Mouse (Mus musculus): Measurements from ENCODE around the gene Klhl11.

Gene Klhl11

GRCm38 (mm10) chr11:100414021-100414913 is 58.3 kb downstream of the Klhl11 start, which contains the start of gene P3h4:
P3h4 (minus strand) TSS chr11:100414836.
- DNase-seq (ENCODE audit: low spot score in 2 of 2): peak in 1 of 2 experiments; percentile 76

DNA sequence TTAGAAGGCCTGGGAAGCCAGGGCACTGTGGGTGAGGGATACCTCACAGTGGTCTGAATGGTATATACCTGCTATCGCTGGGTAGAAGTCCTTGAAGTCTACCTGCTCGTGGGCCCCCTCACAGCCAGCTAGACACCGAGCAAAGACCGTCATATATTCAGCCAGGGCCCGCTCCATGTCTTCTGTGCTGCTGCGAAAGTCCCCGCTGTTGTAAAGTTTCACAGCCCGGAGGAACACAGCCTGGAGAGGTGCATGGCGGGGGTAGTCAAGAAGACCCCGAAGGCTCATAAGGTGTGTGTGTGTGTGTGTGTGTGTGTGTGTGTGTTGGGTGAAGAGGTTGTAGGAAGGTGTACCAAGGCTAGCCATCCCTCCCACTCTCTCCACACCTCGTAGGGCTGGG is 59.0 kb downstream of the Klhl11 start:
- DNase-seq (ENCODE audit: low spot score in 2 of 2): no peak
